Mouse (Mus musculus): ENCODE data around the gene Gas8.
A peak's percentile ranks its signal among the peaks of the same experiment; 100 is the strongest.
"Not testable (repeated sequence)": the region's sequence is repeated elsewhere in the genome, so short reads cannot be mapped to it uniquely, and the experiment has no call there.

Gas8 gene

DNA sequence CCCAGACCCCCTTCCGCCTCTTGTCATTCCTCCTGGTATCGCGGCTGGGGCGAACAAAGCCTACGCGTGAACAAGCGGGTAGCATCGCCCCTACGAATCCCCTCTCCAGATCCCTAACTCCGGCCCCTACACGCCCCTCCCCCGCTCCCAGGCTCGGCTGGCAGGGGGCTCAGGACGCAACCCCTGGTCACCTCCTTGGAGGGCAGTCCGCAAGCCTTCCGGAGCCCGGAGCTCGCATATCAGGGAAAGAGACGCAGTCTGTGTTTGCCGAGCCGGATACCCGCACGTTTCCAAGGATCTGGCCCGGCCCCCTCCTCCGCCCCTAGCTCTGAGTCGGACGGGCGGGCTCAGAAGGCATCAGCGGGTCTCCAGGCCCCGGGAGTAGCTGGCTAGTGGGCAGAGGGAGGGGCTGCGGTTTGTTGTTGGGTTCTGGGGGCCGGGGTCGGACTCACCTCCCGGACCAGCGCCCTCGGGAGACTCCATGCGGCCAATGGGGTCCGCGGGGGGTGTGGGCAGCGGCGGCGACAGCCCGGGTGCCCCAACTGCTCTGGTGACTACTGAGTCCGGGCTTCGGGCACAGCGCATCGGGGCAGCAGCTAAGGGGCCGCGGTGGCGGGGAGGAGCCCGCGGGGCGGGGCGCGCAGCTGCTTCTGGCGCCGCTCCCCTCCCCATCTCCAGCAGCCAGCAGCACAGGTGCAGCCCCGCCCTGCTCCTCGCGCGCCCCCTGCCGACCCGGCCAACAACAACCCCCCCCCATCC, 3.7 kb upstream of the Gas8 start, which contains the start of gene Dbndd1:
Gene Dbndd1, minus strand, starts transcription at position 683 of the 759 bp plus-strand sequence.
- peak; percentile 44 to 65 for DNase-seq (ENCODE audit: inconsistent age in 2 of 2, low spot score in 1 of 2)

DNA sequence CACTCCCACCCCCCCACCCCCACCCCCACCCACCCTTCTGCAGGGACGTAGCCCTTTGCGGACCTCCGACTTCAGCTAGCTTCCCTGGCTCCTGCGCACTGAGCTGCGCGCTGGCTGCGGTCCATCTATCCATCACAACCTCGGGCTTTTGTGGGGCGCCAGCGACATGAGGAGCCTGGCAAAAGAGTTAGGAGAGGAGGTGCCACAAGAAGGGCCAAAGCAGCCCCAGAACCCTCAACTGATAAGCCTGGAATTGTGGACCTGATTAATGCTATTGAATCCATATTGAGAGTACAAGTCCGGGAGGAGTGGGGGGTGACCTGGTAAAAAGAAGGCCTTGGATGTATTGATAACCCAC, 3.1 kb upstream of the Gas8 start:
- peak; percentile 22 to 44 for DNase-seq (ENCODE audit: inconsistent age in 2 of 2, low spot score in 1 of 2)

DNA sequence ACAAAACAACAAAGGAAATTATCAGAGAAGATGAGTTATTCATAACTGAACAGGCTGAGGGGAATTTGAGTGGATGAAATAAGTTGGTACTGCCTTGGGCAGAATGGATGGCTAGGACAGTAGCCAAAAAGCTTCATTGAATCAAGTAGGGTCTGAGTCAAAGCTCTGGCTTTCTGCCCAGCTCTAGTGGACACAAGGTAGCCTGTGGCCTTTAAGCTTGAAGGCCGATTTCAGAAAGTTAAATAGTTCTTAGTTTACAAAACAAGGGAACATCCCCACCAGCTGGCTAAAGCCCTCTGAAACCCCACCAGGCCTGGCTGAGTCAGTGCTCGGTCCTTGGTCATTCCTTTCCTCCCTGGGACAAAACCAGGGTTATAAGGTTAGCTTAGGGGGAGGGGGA, 2.0 kb upstream of the Gas8 start:
- peak; percentile 89 to 95 for DNase-seq (ENCODE audit: inconsistent age in 2 of 2, low spot score in 1 of 2)

DNA sequence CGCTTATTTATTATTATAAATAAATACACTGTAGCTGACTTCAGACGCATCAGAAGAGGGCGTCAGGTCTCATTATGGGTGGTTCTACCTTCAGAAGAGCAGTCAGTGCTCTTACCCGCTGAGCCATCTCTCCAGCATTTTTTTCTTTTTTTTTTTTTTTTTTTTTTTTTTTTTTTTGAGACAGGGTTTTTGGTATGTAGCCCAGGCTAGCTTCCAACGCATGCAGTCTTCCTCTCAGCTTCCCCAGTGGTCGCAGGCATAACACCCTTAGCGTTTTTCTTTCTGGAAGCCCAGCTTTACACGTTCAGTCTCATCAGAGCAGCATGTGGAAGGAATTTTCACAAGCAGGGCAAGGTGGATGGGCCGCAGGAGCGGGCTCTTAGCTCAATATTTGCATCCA, 462 bp upstream of the Gas8 start:
- no peak for DNase-seq (ENCODE audit: inconsistent age in 2 of 2, low spot score in 1 of 2)

DNA sequence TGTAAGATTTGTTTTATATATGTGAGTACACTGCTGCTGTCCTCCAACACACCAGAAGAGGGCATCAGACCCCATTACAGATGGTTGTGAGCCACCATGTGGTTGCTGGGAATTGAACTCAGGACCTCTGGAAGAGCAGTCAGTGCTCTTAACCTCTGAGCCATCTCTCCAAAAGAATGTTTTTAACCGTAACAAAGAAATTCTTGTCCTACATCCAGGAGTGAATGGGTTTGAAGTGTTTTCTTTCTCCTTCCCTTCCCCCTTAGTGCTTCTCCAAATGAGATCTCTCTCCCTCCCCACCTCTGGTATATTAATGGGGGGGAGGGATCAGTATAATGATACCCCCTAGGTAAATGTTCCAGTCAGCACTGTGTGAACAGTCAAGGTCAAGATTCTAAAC, 1.4 kb downstream of the Gas8 start:
- DNase-seq (ENCODE audit: inconsistent age in 2 of 2, low spot score in 1 of 2), result not testable (repeated sequence)

DNA sequence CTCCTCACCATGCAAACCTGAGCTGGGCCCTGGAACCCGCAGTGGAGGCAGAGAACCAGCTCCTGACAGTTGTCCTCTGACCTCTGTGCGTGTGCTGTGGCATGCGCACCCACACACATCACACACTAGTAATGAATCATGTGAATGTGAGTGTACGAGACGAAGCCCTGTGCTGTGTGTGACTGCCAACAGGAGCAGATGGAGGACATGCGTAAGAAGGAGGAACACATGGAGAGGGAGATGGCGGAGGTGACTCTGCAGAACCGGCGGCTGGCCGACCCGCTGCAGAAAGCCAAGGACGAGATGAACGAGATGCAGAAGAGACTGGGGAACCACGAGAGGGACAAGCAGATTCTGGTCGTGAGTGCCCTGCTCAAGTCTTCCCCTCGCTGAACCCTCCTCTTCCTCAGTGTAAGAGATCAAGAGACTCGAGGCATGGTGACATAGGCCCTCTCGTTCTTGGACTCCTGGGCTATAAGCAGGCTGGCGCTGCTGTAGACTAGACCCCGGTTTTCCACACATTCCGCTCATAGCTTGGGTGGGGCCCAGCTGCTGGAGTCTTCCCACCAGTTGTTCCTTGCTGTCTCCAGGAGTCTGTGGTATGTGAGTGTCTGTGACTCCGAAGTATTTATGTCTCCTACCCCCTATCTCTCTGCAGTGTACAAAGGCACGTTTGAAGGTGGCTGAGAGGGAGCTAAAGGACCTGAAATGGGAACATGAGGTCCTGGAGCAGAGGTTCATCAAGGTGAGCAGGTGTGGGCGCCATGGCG, 9.3 kb downstream of the Gas8 start:
- no peak for DNase-seq (ENCODE audit: inconsistent age in 2 of 2, low spot score in 1 of 2)

DNA sequence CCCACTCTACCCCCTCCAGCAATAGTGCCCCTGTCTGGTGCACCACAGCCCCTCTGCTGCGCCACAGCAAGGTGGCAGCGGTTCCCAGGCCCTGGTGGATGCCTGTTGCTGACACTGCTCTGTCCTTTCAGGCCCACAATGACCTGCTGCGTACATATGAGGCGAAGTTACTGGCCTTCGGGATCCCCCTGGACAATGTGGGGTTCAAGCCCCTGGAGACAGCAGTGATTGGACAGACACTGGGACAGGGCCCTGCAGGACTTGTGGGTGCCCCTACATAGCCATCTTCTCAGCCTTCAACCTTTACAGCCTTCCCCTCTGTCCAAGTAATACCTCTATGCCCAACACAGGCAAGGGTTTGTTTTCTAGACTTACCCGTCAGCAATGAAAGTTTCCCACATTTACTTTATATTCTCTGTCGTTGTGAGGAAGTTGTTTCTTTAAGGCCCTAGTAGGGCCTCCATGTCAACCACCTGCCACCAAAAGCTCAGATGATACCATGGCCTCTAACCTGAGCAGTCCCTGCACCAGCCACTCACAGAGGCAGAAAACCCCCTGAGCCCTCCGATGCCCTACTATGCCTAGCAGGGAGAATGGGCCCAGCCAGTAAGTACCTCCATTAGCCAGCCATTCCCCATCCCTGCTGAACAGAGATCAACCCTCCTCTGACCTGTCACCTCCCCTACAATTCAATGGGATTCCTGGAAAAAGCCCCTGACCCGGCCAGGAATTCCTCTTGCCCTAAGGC, 17.8 kb downstream of the Gas8 start:
- peak; percentile 1 to 19 for DNase-seq (ENCODE audit: inconsistent age in 2 of 2, low spot score in 1 of 2)

DNA sequence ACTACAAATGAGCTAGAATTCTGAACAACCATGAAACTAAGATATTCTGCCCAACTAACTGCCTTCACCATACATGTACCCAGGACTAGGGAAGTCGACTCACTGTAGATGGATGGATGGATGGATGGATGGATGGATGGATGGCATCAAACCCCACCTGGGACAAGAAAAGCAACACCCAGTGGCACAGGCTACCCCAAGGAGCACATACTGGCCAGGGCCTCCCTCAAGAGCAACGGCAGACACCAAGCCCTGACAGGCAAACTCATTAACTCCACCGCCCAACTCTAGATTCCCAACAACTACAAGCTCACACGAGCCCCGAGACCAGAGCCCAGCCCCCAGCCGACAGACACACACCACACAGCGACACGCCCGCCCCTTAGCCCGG, 18.4 kb downstream of the Gas8 start:
- DNase-seq (ENCODE audit: inconsistent age in 2 of 2, low spot score in 1 of 2), result peak; percentile 2 to 15

DNA sequence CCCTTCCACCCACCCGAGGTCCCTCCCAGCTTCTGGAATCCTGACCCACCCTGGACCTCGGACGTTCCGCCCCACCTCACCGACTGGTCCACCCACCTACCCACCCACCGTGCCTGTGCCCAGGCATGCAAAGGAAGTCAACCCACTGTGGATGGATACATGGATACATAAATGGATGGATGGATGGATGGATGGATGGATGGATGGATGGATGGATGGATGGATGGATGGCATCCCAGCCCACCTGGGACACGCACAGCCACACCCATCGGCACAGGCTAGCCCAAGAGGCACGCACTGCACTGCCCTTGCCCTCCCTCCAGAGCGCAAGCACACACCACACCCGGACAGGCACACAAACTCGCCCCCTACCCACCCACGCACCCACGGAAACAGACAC, 19.0 kb downstream of the Gas8 start:
- DNase-seq (ENCODE audit: inconsistent age in 2 of 2, low spot score in 1 of 2), result peak; percentile 29 to 69

DNA sequence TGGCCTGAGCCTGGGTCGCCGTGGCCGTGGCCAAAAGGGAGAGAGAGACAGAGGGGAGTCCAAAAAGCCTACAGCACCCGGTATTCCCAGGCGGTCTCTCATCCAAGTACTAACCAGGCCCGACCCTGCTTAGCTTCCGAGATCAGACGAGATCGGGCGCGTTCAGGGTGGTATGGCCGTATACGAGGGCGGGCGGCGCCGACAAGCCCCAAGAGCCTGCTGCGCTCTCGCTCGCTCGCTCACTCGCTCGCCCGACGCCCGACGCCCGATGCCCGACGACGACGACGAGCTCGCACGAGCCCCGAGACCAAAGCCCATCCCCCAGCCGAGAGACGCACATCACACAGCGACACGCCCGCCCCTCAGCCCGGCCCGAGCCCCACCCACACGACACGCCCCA, 45.6 kb downstream of the Gas8 start:
- DNase-seq (ENCODE audit: inconsistent age in 2 of 2, low spot score in 1 of 2), result not testable (repeated sequence)

DNA sequence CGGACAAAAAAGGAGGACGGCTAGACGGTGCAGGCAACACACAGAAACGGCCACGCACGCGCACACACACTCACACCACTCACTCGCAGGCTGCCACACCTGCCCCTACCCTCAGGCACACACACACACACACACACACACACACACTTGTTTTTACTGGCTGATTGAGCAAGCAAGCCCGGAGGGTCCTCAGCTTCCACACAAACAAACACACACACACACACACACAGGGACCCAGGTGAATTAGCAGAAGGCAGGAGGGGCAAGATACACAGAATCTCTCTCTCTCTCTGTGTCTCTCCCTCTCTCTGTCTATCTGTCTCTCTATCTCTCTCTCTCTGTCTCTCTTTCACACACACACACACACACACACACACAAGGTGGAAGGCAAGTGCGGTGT, 56.8 kb downstream of the Gas8 start:
- DNase-seq (ENCODE audit: inconsistent age in 2 of 2, low spot score in 1 of 2), result peak; percentile 1 to 28
